Mouse (Mus musculus) c-Kit-negative CD71-positive TER-119-positive erythroid progenitor cells, embryonic 14.5 days (primary cell): ENCODE results near the gene Nfe2l1.
A peak's percentile ranks its signal among the peaks of the same experiment; 100 is the strongest.
"Not testable (repeated sequence)": the region's sequence is repeated elsewhere in the genome, so short reads cannot be mapped to it uniquely, and the experiment has no call there.

Source experiments
- DNase-seq: peaks from one replicate; pipeline ENCODE4 v3.0.0-alpha.2; 2013; ENCODE audit warnings: low read depth, low spot score

Gene Nfe2l1

DNA sequence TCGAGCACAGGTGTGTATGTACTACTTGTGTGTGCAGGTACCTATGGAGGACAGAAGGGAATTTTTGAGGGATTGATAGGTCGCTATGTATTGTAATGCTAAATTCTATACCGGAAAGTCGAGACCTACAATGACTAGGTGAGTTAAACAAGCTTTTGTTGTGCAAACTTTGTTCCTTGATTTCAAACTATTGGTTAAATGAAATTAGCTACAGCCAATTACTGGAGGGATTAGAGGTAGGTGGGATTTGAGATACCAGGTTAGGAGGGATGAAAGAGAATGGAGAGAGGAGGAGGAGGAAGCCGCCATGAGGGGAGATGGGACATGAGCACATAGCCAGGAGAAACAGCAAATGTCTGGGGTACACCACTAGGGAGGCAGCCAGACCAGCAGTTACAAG, 49.5 kb downstream of the Nfe2l1 start:
- no peak for DNase-seq

DNA sequence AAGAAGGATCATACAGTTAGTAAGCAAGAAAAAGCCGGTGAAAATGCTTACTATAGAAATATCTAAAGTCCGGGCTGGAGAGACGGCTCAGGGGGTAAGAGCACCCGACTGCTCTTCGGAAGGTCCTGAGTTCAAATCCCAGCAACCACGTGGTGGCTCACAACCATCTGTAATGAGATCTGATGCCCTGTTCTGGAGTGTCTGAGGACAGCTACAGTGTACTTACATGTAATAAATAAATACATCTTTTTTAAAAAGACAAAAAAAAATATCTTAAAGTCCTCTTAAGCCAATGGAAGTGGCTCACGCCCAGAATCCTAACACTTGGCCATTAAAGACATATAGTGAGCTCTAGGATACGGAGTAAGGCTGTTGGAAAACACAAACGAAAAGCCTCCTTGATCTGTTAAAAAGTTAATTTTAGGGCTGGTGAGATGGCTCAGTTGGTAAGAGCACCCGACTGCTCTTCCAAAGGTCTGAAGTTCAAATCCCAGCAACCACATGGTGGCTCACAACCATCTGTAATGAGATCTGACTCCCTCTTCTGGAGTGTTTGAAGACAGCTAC, 51.6 kb downstream of the Nfe2l1 start:
- not testable (repeated sequence) for DNase-seq

DNA sequence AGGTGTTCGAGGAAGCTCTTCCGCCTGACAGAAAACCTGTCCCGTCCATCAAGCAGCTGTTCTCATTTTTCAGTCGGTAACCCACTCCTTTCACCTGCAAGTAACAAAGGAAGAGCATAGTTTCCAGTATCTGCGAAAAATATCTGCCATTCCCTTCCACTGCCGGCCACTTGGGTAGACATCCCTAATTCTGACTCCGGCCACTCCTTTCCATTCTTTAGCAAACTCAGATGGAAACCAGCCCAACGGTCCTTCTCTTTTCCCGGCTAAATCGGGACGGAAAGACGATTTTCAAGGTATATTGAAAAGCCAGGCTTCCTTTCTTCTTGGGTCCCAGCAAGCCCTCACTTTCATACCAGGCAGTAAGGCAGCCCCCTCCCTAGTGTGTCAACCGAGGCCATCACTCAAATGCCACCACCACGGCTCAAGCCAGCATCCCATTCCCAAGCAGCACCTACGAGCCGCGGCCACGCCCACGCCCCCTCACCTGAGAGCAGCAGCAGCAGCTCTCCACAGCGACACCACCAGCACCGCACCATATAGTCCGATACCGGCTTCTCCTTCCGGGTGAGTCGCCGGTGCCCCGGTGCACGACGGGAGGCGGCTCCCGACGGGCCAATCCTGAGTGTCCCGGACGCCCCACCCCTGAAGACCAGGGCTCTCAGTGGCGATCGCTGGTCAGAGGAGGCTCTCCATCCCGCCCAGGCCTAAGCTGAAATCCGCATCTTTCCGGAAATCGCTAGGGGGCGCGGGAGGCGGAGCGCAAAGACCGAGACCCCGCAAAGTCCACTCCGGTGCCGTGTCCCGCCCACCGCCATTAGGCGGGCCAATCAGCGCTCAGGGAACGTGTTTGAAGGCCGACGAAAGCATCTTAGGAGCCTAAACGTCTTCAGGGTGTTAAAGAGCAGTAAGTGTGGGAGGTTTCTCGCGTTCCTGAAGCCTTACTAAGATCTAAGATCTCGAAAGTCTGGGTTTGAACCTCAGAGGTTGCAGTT, 52.5 kb downstream of the Nfe2l1 start, which contains the start of gene Snx11:
Gene Snx11, minus strand, starts transcription at position 592 of the 995 bp plus-strand sequence.
- peak; percentile 97 for DNase-seq

DNA sequence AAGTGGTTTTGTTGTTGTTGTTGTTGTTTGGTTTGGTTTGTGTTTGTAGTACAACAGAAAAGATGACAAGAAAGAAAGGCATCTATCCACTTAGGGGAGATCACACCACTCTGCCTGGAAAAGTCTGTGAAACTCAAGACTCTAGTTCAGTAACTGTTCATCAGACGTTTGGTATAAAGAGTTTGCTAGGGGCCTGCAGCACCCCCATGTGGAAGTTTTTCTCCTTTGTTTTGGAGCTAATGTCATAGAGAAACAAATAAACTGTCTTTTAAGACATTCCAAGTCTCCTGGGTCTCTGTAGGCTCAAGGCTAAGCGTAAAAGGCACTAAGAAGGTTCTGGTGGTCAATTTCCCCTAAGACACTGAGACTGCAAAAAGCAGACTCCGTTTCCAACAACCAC, 53.7 kb downstream of the Nfe2l1 start:
- no peak for DNase-seq

DNA sequence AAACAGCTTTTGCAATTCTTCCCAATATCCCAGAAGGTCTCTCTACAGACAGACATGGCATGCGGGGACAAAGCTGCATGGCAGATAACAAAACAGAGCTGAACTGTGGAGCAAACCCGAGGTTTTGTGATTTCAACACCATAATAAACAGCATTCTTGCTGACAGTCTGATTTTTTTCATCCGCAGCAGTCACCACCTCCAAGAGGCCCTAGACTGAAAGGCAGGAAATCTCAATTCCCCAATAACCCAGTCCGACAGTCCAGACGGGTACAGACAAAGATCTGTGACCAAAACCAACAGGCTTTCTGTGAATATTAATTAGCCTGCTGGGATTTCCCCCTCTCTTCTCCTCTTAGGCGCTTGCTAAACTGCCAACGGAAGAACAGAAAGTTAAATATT, 54.1 kb downstream of the Nfe2l1 start:
- DNase-seq, result no peak

DNA sequence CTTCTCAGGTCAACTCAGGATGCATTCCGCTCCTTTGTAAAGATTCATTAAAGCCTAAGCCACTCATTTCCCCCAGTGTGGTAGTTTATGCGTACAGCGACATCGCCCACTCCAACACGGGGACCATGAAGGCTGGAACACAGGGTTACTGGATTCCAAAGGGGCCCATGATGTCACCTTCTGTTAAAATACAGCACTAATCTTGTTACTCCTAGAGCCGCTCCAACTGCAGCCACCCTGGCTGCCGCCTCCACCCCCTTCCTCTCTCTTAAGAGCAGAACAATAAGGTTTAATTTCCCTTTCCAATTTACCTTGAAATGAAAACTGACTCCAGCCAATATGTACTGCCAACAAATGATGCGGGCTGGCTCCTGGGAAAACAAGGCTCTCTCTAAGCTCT, 54.7 kb downstream of the Nfe2l1 start:
- no peak for DNase-seq

DNA sequence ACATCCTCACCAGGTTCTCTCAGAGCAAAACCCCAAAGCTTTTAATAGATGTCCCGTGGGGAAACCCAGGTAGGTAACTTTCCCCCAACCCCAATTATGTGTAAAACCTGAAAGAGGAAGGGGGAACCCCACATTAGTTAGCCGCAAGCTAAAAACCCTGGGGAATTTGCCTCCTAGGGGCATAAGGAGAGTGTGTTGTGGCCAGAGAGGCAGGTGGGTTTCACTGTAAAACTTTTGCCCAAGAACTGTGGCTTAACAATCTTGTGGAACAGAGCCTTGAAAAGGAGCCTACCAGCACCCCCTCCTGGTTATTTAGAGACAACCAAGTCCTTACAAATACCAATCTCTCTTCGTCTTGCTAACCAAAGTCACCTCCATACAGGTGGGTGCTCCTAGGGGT, 55.2 kb downstream of the Nfe2l1 start:
- no peak for DNase-seq

DNA sequence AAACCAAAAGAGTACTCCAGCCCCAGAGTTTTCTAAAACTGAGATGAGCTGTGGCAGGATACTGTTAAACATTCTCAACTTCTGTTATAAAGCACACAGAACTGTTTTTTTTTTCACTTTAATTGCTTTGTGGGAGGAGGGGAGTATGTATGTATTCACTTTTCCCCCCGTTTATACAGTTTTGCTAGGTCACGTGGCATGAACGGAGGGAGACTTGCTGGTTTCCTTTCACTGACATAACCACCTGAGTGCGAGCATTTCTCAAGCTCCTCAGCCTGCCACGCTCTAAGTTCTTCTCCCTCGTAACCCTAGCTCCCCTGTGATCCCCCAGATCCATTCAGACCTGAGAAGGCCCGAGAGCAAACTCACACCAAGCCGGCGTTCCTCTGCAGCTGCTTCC, 57.4 kb downstream of the Nfe2l1 start:
- no peak for DNase-seq

DNA sequence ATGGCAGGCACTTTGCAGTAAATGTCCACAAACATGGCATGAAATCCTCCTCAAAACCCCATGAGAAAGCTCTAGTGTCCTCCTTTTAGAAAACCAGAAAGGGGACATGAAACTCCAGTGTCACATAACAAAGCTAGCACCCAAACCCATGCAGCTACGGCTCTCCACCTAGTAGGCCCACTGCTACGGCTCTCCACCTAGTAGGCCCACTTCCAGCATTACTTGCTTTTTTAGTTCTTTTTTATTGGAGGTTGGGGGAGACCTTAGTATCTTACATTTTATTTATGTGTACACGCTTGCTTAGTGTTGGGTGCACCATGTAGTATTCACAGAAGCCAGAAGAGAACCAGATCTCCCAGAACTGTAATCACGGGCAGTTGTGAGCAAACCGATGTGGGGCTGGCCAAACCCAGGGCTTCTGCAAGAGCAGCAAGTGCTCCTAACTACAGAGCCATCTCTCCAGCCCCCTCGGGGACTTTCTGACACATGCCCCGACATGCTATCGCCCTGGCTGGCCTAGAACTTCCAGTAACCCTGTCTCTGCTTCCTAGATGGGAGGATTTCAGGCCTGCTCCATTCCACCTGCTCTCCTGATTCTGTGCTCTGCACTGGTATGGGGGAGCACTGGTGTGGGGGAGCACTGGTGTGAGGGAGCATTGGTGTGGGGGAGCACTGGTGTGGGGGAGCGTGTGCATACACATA, 58.3 kb downstream of the Nfe2l1 start:
- no peak for DNase-seq

DNA sequence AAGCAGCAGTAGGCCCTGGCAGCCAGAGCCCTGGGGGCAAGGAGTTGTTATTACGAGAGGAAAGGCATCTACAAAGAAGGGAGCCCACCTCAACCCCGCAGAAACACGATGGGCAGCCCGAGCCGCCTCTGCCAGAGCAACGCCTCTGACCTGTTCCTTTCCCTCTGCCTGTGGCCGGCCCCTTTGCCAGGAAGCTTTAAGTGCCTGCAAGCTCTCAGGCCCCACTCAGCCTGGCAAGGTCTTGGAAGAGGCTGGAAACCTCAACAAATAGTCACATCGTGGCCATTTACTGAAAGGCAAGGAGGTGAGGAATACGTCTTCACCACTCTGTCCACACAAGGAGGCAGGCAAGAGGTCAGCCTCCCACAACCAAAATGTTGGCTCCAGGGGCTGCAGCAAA, 61.5 kb downstream of the Nfe2l1 start:
- no peak for DNase-seq
